ENCODE assay signal across 8 mouse cellular contexts in genomic region chr11:20916473-20916911, GRCm38 (mm10).
DNase-seq lines count a peak whose midpoint lies in the region; ATAC-seq and TF ChIP-seq lines count a peak whose summit lies in the region.

No protein-coding gene starts in this region.

- 0 out of 2 replicates have a peak, but pooled peaks cover 3% of the 10 kb centered on the region for H3K27me3 ChIP-seq in midbrain, postnatal 0 days (ENCODE audit: insufficient read depth, low read length)
- no peaks in the 10 kb centered on the region for H3K27me3 ChIP-seq in midbrain, embryonic 14.5 days (ENCODE audit: control insufficient read depth, insufficient read depth, low read length)
- H3K27me3 ChIP-seq in kidney, postnatal 0 days (ENCODE audit: insufficient read depth, low read length), result no peaks in the 10 kb centered on the region

- no peak for TF ChIP-seq CTCF in midbrain, postnatal 0 days (IDR thresholded peaks at IDR 0.05)
- no peak for TF ChIP-seq CTCF in kidney, postnatal 0 days (IDR thresholded peaks at IDR 0.05; ENCODE audit: low read depth)

- no peak for ATAC-seq in midbrain, postnatal 0 days (ENCODE audit: low FRiP score)
- no peak for ATAC-seq in midbrain, embryonic 14.5 days (ENCODE audit: low FRiP score, low TSS enrichment)
- peak; percentile 79 for ATAC-seq in erythroblast, adult 5-6 weeks (replicated peaks; ENCODE audit: low FRiP score, poor library complexity, severe bottlenecking)
- no peak for ATAC-seq in kidney, postnatal 0 days (replicated peaks; ENCODE audit: low FRiP score, low read depth)

- no peak overlapping the region for H3K9ac ChIP-seq in midbrain, postnatal 0 days (replicated peaks; ENCODE audit: low read length, poor library complexity, severe bottlenecking)
- H3K9ac ChIP-seq in midbrain, embryonic 14.5 days (replicated peaks; ENCODE audit: low read length), result no peak overlapping the region
- H3K9ac ChIP-seq in kidney, postnatal 0 days (ENCODE audit: low read depth, low read length), result no peak overlapping the region

- H3K4me2 ChIP-seq in midbrain, postnatal 0 days (ENCODE audit: low read depth, low read length, poor library complexity, severe bottlenecking), result no peak overlapping the region
- no peak overlapping the region for H3K4me2 ChIP-seq in midbrain, embryonic 14.5 days (ENCODE audit: low read length)
- no peak overlapping the region for H3K4me2 ChIP-seq in kidney, postnatal 0 days (ENCODE audit: low read length)

- no peak overlapping the region for H3K4me3 ChIP-seq in midbrain, postnatal 0 days (ENCODE audit: low read depth, low read length)
- H3K4me3 ChIP-seq in midbrain, embryonic 14.5 days (replicated peaks; ENCODE audit: low read depth, low read length), result no peak overlapping the region
- no peak overlapping the region for H3K4me3 ChIP-seq in kidney, postnatal 0 days (replicated peaks; ENCODE audit: low read depth, low read length)

- no peaks in the 10 kb centered on the region for H3K36me3 ChIP-seq in midbrain, postnatal 0 days (ENCODE audit: insufficient read depth, low read length)
- H3K36me3 ChIP-seq in midbrain, embryonic 14.5 days (ENCODE audit: control insufficient read depth, insufficient read depth, low read length), result no peaks in the 10 kb centered on the region
- H3K36me3 ChIP-seq in kidney, postnatal 0 days (ENCODE audit: insufficient read depth, low read length), result no peaks in the 10 kb centered on the region

- no peaks in the 10 kb centered on the region for H3K9me3 ChIP-seq in midbrain, postnatal 0 days (ENCODE audit: low read length)
- H3K9me3 ChIP-seq in midbrain, embryonic 14.5 days (ENCODE audit: control insufficient read depth, low read length), result no peaks in the 10 kb centered on the region
- H3K9me3 ChIP-seq in kidney, postnatal 0 days (replicated peaks; ENCODE audit: low read length), result no peaks in the 10 kb centered on the region

- no peak overlapping the region for H3K27ac ChIP-seq in midbrain, postnatal 0 days (ENCODE audit: low read depth, low read length)
- H3K27ac ChIP-seq in midbrain, embryonic 14.5 days (replicated peaks; ENCODE audit: low read depth, low read length), result no peak overlapping the region
- 0 out of 2 replicates have a peak overlapping the region, but pooled peaks have one; percentile 82 for H3K27ac ChIP-seq in kidney, postnatal 0 days

- WGBS in midbrain, postnatal 0 days, result 68% methylated on average over 6 of the region's 6 CpGs
- WGBS in midbrain, embryonic 14.5 days, result 78% methylated on average over 6 of the region's 6 CpGs
- 35% methylated on average over 6 of the region's 6 CpGs for WGBS in kidney, postnatal 0 days

- no peaks in the 10 kb centered on the region for H3K4me1 ChIP-seq in midbrain, postnatal 0 days (ENCODE audit: insufficient read depth, low read length)
- H3K4me1 ChIP-seq in midbrain, embryonic 14.5 days (ENCODE audit: control insufficient read depth, insufficient read depth, low read length), result peaks cover under 1% of the 10 kb centered on the region; the same call in 1 of the 2 replicates
- peaks cover 6% of the 10 kb centered on the region; the same call in 1 of the 2 replicates for H3K4me1 ChIP-seq in kidney, postnatal 0 days (replicated peaks; ENCODE audit: insufficient read depth, low read length)

- peak; percentile 47 for DNase-seq in midbrain, postnatal 0 days (ENCODE audit: low spot score)
- DNase-seq in midbrain, embryonic 14.5 days, result no peak
- no peak for DNase-seq in kidney, postnatal 0 days (ENCODE audit: low spot score)
- DNase-seq in lung, postnatal 14 days, result peak; percentile 65
- DNase-seq in right cerebral cortex, postnatal 25 days, result no peak
- no peak for DNase-seq in thymus, postnatal 10 days (ENCODE audit: low spot score in 2 of 2)
- no peak for DNase-seq in cerebellum, adult 11 months

Comparison
In these comparisons a context has a peak if more than half of its experiments do, and no peak if none do; other contexts are left out.
1. DNase-seq: peak in midbrain, postnatal 0 days (single experiment) and lung, postnatal 14 days (single experiment); none in midbrain, embryonic 14.5 days (single experiment), kidney, postnatal 0 days (single experiment), right cerebral cortex, postnatal 25 days (single experiment), thymus, postnatal 10 days (0 of 2) and cerebellum, adult 11 months (single experiment).